Mouse (Mus musculus): ENCODE data around the gene Dlg2.

DNA sequence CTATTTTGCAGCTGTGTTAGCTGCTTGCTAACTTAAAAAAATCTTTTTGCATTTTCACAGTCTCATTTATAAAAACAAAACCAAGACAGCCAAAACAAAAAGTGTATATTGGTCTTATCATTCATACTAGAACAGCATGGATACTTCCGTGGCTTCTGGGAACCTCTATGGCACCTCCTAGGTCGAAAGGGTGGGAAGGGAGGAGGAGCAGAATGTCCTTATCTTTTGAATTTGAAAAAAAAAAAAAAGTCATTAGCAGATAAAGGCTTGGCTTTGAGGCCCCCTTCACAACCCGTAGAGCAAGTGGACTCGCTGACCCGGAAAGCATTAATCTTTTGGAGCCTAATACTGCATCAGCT, 785.2 kb downstream of the Dlg2 start:
- TF ChIP-seq CTCF (IDR thresholded peaks at IDR 0.05; ENCODE audit: low read depth, low read length) (no peak), POLR2A (IDR thresholded peaks at IDR 0.05; ENCODE audit: borderline replicate concordance, low read depth, low read length) (no peak)

All from bone marrow macrophage, adult 2 months (primary cell).